11 mouse cellular contexts compared by ENCODE assay signal in genomic region chr6:17750957-17751356, GRCm38 (mm10). TPM values are rescaled to one million over a fixed set of nuclear protein-coding genes. Genes with fewer than 3 reads are reported as not detected.
A peak's percentile ranks its signal among the peaks of the same experiment; 100 is the strongest.
DNase-seq lines count a peak whose midpoint lies in the region; ATAC-seq and TF ChIP-seq lines count a peak whose summit lies in the region.
"Had no signal": no experiment of that assay in that cellular context is flagged by ENCODE, and none has a peak within 500 bp of the region (broad histone marks: within the 10 kb centered on the region; RNA-seq: fewer than 3 reads in every experiment).

No protein-coding gene starts in this region.

- no peaks in the 10 kb centered on the region for H3K36me3 ChIP-seq in lung, embryonic 14.5 days (ENCODE audit: insufficient read depth)
- H3K36me3 ChIP-seq in hindbrain, embryonic 11.5 days (ENCODE audit: control insufficient read depth, insufficient read depth, low read length): no peaks in the 10 kb centered on the region
- no peaks in the 10 kb centered on the region for H3K36me3 ChIP-seq in neural tube, embryonic 12.5 days
- H3K36me3 ChIP-seq: limb, embryonic 10.5 days had no signal

- H3K27me3 ChIP-seq in cerebellum, adult 2 months (ENCODE audit: control insufficient read depth, insufficient read depth, low read length): no peaks in the 10 kb centered on the region
- H3K27me3 ChIP-seq in lung, embryonic 14.5 days (ENCODE audit: insufficient read depth, low read length): no peaks in the 10 kb centered on the region
- no peaks in the 10 kb centered on the region for H3K27me3 ChIP-seq in hindbrain, embryonic 11.5 days (ENCODE audit: control insufficient read depth, insufficient read depth, low read length)
- no peaks in the 10 kb centered on the region for H3K27me3 ChIP-seq in neural tube, embryonic 12.5 days (replicated peaks)

- TF ChIP-seq POLR2A in cerebellum, adult 2 months (IDR thresholded peaks at IDR 0.05; ENCODE audit: borderline replicate concordance, insufficient read depth, low read length): no peak

- no peak overlapping the region for H3K9ac ChIP-seq in lung, embryonic 14.5 days
- peak overlapping the region; percentile 55 for H3K9ac ChIP-seq in hindbrain, embryonic 11.5 days (ENCODE audit: low read depth, low read length)
- peak overlapping the region; percentile 81 for H3K9ac ChIP-seq in neural tube, embryonic 12.5 days

- peak overlapping the region; percentile 66 for H3K4me2 ChIP-seq in lung, embryonic 14.5 days
- peak overlapping the region; percentile 38 for H3K4me2 ChIP-seq in hindbrain, embryonic 11.5 days (replicated peaks; ENCODE audit: low read depth, low read length)
- H3K4me2 ChIP-seq in neural tube, embryonic 12.5 days (replicated peaks): peak overlapping the region; percentile 65

- H3K27ac ChIP-seq in cerebellum, adult 2 months (ENCODE audit: insufficient read depth, low read length): no peak overlapping the region
- no peak overlapping the region for H3K27ac ChIP-seq in lung, embryonic 14.5 days (ENCODE audit: low read depth)
- no peak overlapping the region for H3K27ac ChIP-seq in hindbrain, embryonic 11.5 days (ENCODE audit: low read depth, low read length)
- no peak overlapping the region for H3K27ac ChIP-seq in neural tube, embryonic 12.5 days
- H3K27ac ChIP-seq: limb, embryonic 10.5 days had no signal

- peak overlapping the region; percentile 69 for H3K4me3 ChIP-seq in cerebellum, adult 2 months (replicated peaks; ENCODE audit: insufficient read depth, low read depth, low read length)
- peak overlapping the region; percentile 38; the same call in 1 of the 2 replicates for H3K4me3 ChIP-seq in lung, embryonic 14.5 days (ENCODE audit: low read depth, low read length)
- H3K4me3 ChIP-seq in hindbrain, embryonic 11.5 days (ENCODE audit: low read depth, low read length): peak overlapping the region; percentile 45
- peak overlapping the region; percentile 53 for H3K4me3 ChIP-seq in neural tube, embryonic 12.5 days
- H3K4me3 ChIP-seq: limb, embryonic 10.5 days had no signal

- TF ChIP-seq CTCF in cerebellum, adult 2 months (IDR thresholded peaks at IDR 0.05; ENCODE audit: borderline replicate concordance, insufficient read depth, low read depth, low read length): no peak
- TF ChIP-seq CTCF in lung, embryonic 14.5 days (IDR thresholded peaks at IDR 0.05; ENCODE audit: low read depth): no peak

- no peak for ATAC-seq in lung, embryonic 14.5 days (ENCODE audit: insufficient read depth)
- no peak for ATAC-seq in hindbrain, embryonic 11.5 days (ENCODE audit: low FRiP score)
- ATAC-seq in neural tube, embryonic 12.5 days (ENCODE audit: low FRiP score, low read depth): no peak

- DNase-seq in cerebellum, adult 2 months: no peak
- DNase-seq in cerebellum, postnatal 14 days: no peak
- no peak for DNase-seq in lung, embryonic 14.5 days
- DNase-seq in lung, postnatal 14 days: no peak
- DNase-seq in hindbrain, embryonic 11.5 days (ENCODE audit: low spot score): no peak
- no peak for DNase-seq in cerebellum, adult 9-10 months
- no peak for DNase-seq in layer of hippocampus, postnatal 10 days (ENCODE audit: low spot score in 2 of 2)
- DNase-seq: adrenal gland, adult 2 months; kidney, postnatal 4 days had no signal

- H3K9me3 ChIP-seq in lung, embryonic 14.5 days (ENCODE audit: low read depth, low read length): no peaks in the 10 kb centered on the region
- H3K9me3 ChIP-seq in hindbrain, embryonic 11.5 days (ENCODE audit: control insufficient read depth, low read length): no peaks in the 10 kb centered on the region
- H3K9me3 ChIP-seq in neural tube, embryonic 12.5 days: no peaks in the 10 kb centered on the region
- H3K9me3 ChIP-seq: limb, embryonic 10.5 days had no signal

- peaks cover 4% of the 10 kb centered on the region; the same call in 1 of the 2 replicates for H3K4me1 ChIP-seq in cerebellum, adult 2 months (ENCODE audit: control insufficient read depth, insufficient read depth, low read length)
- peaks cover 10% of the 10 kb centered on the region for H3K4me1 ChIP-seq in lung, embryonic 14.5 days (ENCODE audit: insufficient read depth)
- no peaks in the 10 kb centered on the region for H3K4me1 ChIP-seq in hindbrain, embryonic 11.5 days (replicated peaks; ENCODE audit: control insufficient read depth, insufficient read depth, low read length)
- peaks cover 16% of the 10 kb centered on the region for H3K4me1 ChIP-seq in neural tube, embryonic 12.5 days

- 15% methylated on average over 6 of the region's 6 CpGs for WGBS in cerebellum, adult 2 months
- WGBS in lung, embryonic 14.5 days: 64% methylated on average over 6 of the region's 6 CpGs
- WGBS in hindbrain, embryonic 11.5 days: 67% methylated on average over 6 of the region's 6 CpGs
- 68% methylated on average over 6 of the region's 6 CpGs for WGBS in neural tube, embryonic 12.5 days

RNA-seq across cellular contexts. Expression of gene St7, which starts 58.2 kb away (rescaled TPM):
- 23.8 and 28.2 TPM in 2 replicates for polyA plus RNA-seq in cerebellum, adult 2 months (2012; rRNA removed)
- 44.0 and 48.7 TPM in 2 replicates for polyA plus RNA-seq in lung, embryonic 14.5 days (2014; fragmentation: Nextera tagmentation; extraction: Ambion mirVana)
- polyA plus RNA-seq in hindbrain, embryonic 11.5 days (2014; fragmentation: Nextera tagmentation; extraction: Ambion mirVana): 43.1 and 52.1 TPM in 2 replicates
- polyA plus RNA-seq in neural tube, embryonic 12.5 days (2016; fragmentation: Nextera tagmentation; extraction: Ambion mirVana): 49.0 and 53.5 TPM in 2 replicates
- total RNA-seq in layer of hippocampus, postnatal 10 days (2021): 10 to 100 TPM; 42.6 to 44.5 TPM
